Mouse (Mus musculus): ENCODE results near the gene Itpr2. TPM values are rescaled to one million over a fixed set of nuclear protein-coding genes. Genes with fewer than 3 reads are reported as not detected.

Gene Itpr2
- polyA plus RNA-seq, 1 experiment from 2014 or later, result 4.3 TPM

GRCm38 (mm10) chr6:146310210-146310609 lies 191.8 kb downstream of the Itpr2 start:
- no peaks in the 10 kb centered on the region for H3K27me3 ChIP-seq (replicated peaks)
- WGBS, result 70% methylated on average over 2 of the region's 2 CpGs
- H3K4me3 ChIP-seq, result no peak overlapping the region
- no peak overlapping the region for H3K9ac ChIP-seq
- no peak overlapping the region for H3K27ac ChIP-seq
- H3K4me1 ChIP-seq, result no peaks in the 10 kb centered on the region
- no peaks in the 10 kb centered on the region for H3K9me3 ChIP-seq
- ATAC-seq (ENCODE audit: low FRiP score, low read depth), result no peak
- no peak overlapping the region for H3K4me2 ChIP-seq (replicated peaks)
- H3K36me3 ChIP-seq, result no peaks in the 10 kb centered on the region

GRCm38 (mm10) chr6:146309335-146309734 lies 192.7 kb downstream of the Itpr2 start:
- Histone ChIP-seq H3K9ac (no peak overlapping the region), H3K4me2 (replicated peaks) (no peak overlapping the region), H3K27me3 (replicated peaks) (no peaks in the 10 kb centered on the region), H3K27ac (no peak overlapping the region), H3K9me3 (no peaks in the 10 kb centered on the region), H3K4me3 (no peak overlapping the region), H3K4me1 (no peaks in the 10 kb centered on the region), H3K36me3 (no peaks in the 10 kb centered on the region)
- no peak for ATAC-seq (ENCODE audit: low FRiP score, low read depth)
- 100% methylated on average over 1 of the region's 1 CpGs for WGBS

- H3K27me3 ChIP-seq (replicated peaks), result no peaks in the 10 kb centered on the region
- H3K4me1 ChIP-seq, result no peaks in the 10 kb centered on the region
- H3K4me3 ChIP-seq, result no peak overlapping the region
- no peaks in the 10 kb centered on the region for H3K36me3 ChIP-seq
- H3K27ac ChIP-seq, result no peak overlapping the region
- no peak overlapping the region for H3K4me2 ChIP-seq (replicated peaks)
- no peak for ATAC-seq (ENCODE audit: low FRiP score, low read depth)
- H3K9me3 ChIP-seq, result no peaks in the 10 kb centered on the region
- WGBS, result 86% methylated on average over 3 of the region's 3 CpGs
- H3K9ac ChIP-seq, result no peak overlapping the region
These were observed 196.0 kb downstream of the Itpr2 start for GRCm38 (mm10) chr6:146305995-146306394.

GRCm38 (mm10) chr6:146304088-146304487 lies 197.9 kb downstream of the Itpr2 start:
- H3K4me2 ChIP-seq (replicated peaks), result no peak overlapping the region
- 89% methylated on average over 11 of the region's 11 CpGs for WGBS
- H3K27me3 ChIP-seq (replicated peaks), result no peaks in the 10 kb centered on the region
- H3K9ac ChIP-seq, result no peak overlapping the region
- H3K9me3 ChIP-seq, result no peaks in the 10 kb centered on the region
- H3K4me3 ChIP-seq, result no peak overlapping the region
- H3K4me1 ChIP-seq, result no peaks in the 10 kb centered on the region
- H3K36me3 ChIP-seq, result no peaks in the 10 kb centered on the region
- H3K27ac ChIP-seq, result no peak overlapping the region
- no peak for ATAC-seq (ENCODE audit: low FRiP score, low read depth)

- H3K36me3 ChIP-seq, result no peaks in the 10 kb centered on the region
- no peak for ATAC-seq (ENCODE audit: low FRiP score, low read depth)
- no peaks in the 10 kb centered on the region for H3K4me1 ChIP-seq
- H3K4me3 ChIP-seq, result no peak overlapping the region
- no peak overlapping the region for H3K4me2 ChIP-seq (replicated peaks)
- no peaks in the 10 kb centered on the region for H3K27me3 ChIP-seq (replicated peaks)
- no peak overlapping the region for H3K27ac ChIP-seq
- 80% methylated on average over 2 of the region's 2 CpGs for WGBS
- H3K9ac ChIP-seq, result no peak overlapping the region
- no peaks in the 10 kb centered on the region for H3K9me3 ChIP-seq
These were observed 198.7 kb downstream of the Itpr2 start for GRCm38 (mm10) chr6:146303336-146303735.

- 86% methylated on average over 8 of the region's 8 CpGs for WGBS
These were observed 199.4 kb downstream of the Itpr2 start for GRCm38 (mm10) chr6:146302574-146303130.

GRCm38 (mm10) chr6:146302101-146302500 lies 199.9 kb downstream of the Itpr2 start:
- Histone ChIP-seq H3K9me3 (no peaks in the 10 kb centered on the region), H3K4me2 (replicated peaks) (no peak overlapping the region), H3K36me3 (no peaks in the 10 kb centered on the region), H3K4me1 (no peaks in the 10 kb centered on the region), H3K27ac (no peak overlapping the region), H3K9ac (no peak overlapping the region), H3K4me3 (no peak overlapping the region), H3K27me3 (replicated peaks) (no peaks in the 10 kb centered on the region)
- WGBS, result 71% methylated on average over 3 of the region's 3 CpGs
- no peak for ATAC-seq (ENCODE audit: low FRiP score, low read depth)

More at GRCm38 (mm10) chr6:146302574-146303130, 199.4 kb downstream of the Itpr2 start:
- Histone ChIP-seq H3K4me3 (no peak overlapping the region), H3K27ac (no peak overlapping the region), H3K4me1 (no peaks in the 10 kb centered on the region), H3K36me3 (no peaks in the 10 kb centered on the region), H3K9me3 (no peaks in the 10 kb centered on the region), H3K9ac (no peak overlapping the region), H3K4me2 (replicated peaks) (no peak overlapping the region), H3K27me3 (replicated peaks) (no peaks in the 10 kb centered on the region)
- no peak for ATAC-seq (ENCODE audit: low FRiP score, low read depth)

GRCm38 (mm10) chr6:146300961-146301360 lies 201.1 kb downstream of the Itpr2 start:
- H3K9ac ChIP-seq, result no peak overlapping the region
- no peak overlapping the region for H3K4me3 ChIP-seq
- ATAC-seq (ENCODE audit: low FRiP score, low read depth), result no peak
- H3K27ac ChIP-seq, result no peak overlapping the region
- no peaks in the 10 kb centered on the region for H3K9me3 ChIP-seq
- no peaks in the 10 kb centered on the region for H3K36me3 ChIP-seq
- no peak overlapping the region for H3K4me2 ChIP-seq (replicated peaks)
- H3K27me3 ChIP-seq (replicated peaks), result no peaks in the 10 kb centered on the region
- H3K4me1 ChIP-seq, result no peaks in the 10 kb centered on the region

GRCm38 (mm10) chr6:146298712-146299111 lies 203.3 kb downstream of the Itpr2 start:
- H3K4me1 ChIP-seq, result no peaks in the 10 kb centered on the region
- no peaks in the 10 kb centered on the region for H3K27me3 ChIP-seq (replicated peaks)
- H3K9me3 ChIP-seq, result no peaks in the 10 kb centered on the region
- H3K27ac ChIP-seq, result no peak overlapping the region
- no peak overlapping the region for H3K4me3 ChIP-seq
- H3K9ac ChIP-seq, result no peak overlapping the region
- ATAC-seq (ENCODE audit: low FRiP score, low read depth), result no peak
- no peaks in the 10 kb centered on the region for H3K36me3 ChIP-seq
- H3K4me2 ChIP-seq (replicated peaks), result no peak overlapping the region

- Histone ChIP-seq H3K9ac (no peak overlapping the region), H3K27me3 (replicated peaks) (no peaks in the 10 kb centered on the region), H3K36me3 (no peaks in the 10 kb centered on the region), H3K4me1 (peaks cover 4% of the 10 kb centered on the region; the same call in 1 of the 2 replicates), H3K27ac (no peak overlapping the region), H3K4me3 (no peak overlapping the region), H3K9me3 (0 out of 2 replicates have a peak, but pooled peaks cover 3% of the 10 kb centered on the region), H3K4me2 (replicated peaks) (no peak overlapping the region)
- no peak for ATAC-seq (ENCODE audit: low FRiP score, low read depth)
- 93% methylated on average over 10 of the region's 10 CpGs for WGBS
These were observed 211.0 kb downstream of the Itpr2 start for GRCm38 (mm10) chr6:146291036-146291435.

- H3K27me3 ChIP-seq (replicated peaks), result no peaks in the 10 kb centered on the region
- no peak overlapping the region for H3K9ac ChIP-seq
- H3K4me2 ChIP-seq (replicated peaks), result no peak overlapping the region
- ATAC-seq (ENCODE audit: low FRiP score, low read depth), result no peak
- WGBS, result 35% methylated on average over 10 of the region's 10 CpGs
- H3K36me3 ChIP-seq, result no peaks in the 10 kb centered on the region
- H3K9me3 ChIP-seq, result 0 out of 2 replicates have a peak, but pooled peaks cover 3% of the 10 kb centered on the region
- peaks cover 4% of the 10 kb centered on the region; the same call in 1 of the 2 replicates for H3K4me1 ChIP-seq
- no peak overlapping the region for H3K4me3 ChIP-seq
- no peak overlapping the region for H3K27ac ChIP-seq
These were observed 212.2 kb downstream of the Itpr2 start for GRCm38 (mm10) chr6:146289801-146290200.

- Histone ChIP-seq H3K27ac (no peak overlapping the region), H3K4me1 (peaks cover 4% of the 10 kb centered on the region; the same call in 1 of the 2 replicates), H3K36me3 (no peaks in the 10 kb centered on the region), H3K27me3 (replicated peaks) (no peaks in the 10 kb centered on the region), H3K4me2 (replicated peaks) (no peak overlapping the region), H3K9me3 (0 out of 2 replicates have a peak, but pooled peaks cover 3% of the 10 kb centered on the region), H3K9ac (no peak overlapping the region), H3K4me3 (no peak overlapping the region)
- 91% methylated on average over 5 of the region's 5 CpGs for WGBS
- ATAC-seq (ENCODE audit: low FRiP score, low read depth), result no peak
These were observed 213.8 kb downstream of the Itpr2 start for GRCm38 (mm10) chr6:146288266-146288665.

GRCm38 (mm10) chr6:146284921-146285565 lies 217.0 kb downstream of the Itpr2 start:
- Histone ChIP-seq H3K9me3 (0 out of 2 replicates have a peak, but pooled peaks cover 3% of the 10 kb centered on the region), H3K27ac (no peak overlapping the region), H3K27me3 (replicated peaks) (no peaks in the 10 kb centered on the region), H3K4me3 (no peak overlapping the region), H3K9ac (no peak overlapping the region), H3K4me1 (peaks cover 4% of the 10 kb centered on the region; the same call in 1 of the 2 replicates), H3K4me2 (replicated peaks) (no peak overlapping the region), H3K36me3 (no peaks in the 10 kb centered on the region)
- 90% methylated on average over 11 of the region's 11 CpGs for WGBS
- ATAC-seq (ENCODE audit: low FRiP score, low read depth), result no peak

Data from neural tube, embryonic 12.5 days (tissue).